Mouse (Mus musculus) C2C12 (cell line): ENCODE measurements around the gene Gm13279. TPM values are rescaled to one million over a fixed set of nuclear protein-coding genes. Genes with fewer than 3 reads are reported as not detected.
"Not testable (repeated sequence)": the region's sequence is repeated elsewhere in the genome, so short reads cannot be mapped to it uniquely, and the experiment has no call there.

Experiments
- H3K27me3 ChIP-seq: one replicate; pipeline ENCODE4 v1.6.1; 2011; ENCODE audit not compliant: control insufficient read depth, insufficient read depth, insufficient read length
- H3K36me3 ChIP-seq: one replicate; pipeline ENCODE4 v1.6.1; 2011; ENCODE audit not compliant: control insufficient read depth, insufficient read depth
- H3K4me3 ChIP-seq: one replicate; pipeline ENCODE4 v1.5.1; 2011; ENCODE audit warnings: mild to moderate bottlenecking, control low read depth; ENCODE audit not compliant: poor library complexity, insufficient read depth, severe bottlenecking
- H3K79me2 ChIP-seq: one replicate; pipeline ENCODE4 v1.6.1; 2011; ENCODE audit not compliant: control insufficient read depth, insufficient read depth
- H3K79me3 ChIP-seq: one replicate; pipeline ENCODE4 v1.6.1; 2011; ENCODE audit warnings: low read depth, control low read depth
- H3ac ChIP-seq: one replicate; pipeline ENCODE3; 2011; ENCODE audit warnings: low read depth; ENCODE audit not compliant: control insufficient read depth, insufficient read length
- polyA plus RNA-seq: library from polyadenylated mRNA; unstranded; fragments of >200 nt; fragmentation: generic; extraction: Trizol; gene quantifications from one replicate; pipeline ENCODE4 v1.2.1, GENCODE M21; 2012; ENCODE audit warnings: missing spikeins

The Gm13279 gene
- polyA plus RNA-seq, 1 experiment, result not detected

DNA sequence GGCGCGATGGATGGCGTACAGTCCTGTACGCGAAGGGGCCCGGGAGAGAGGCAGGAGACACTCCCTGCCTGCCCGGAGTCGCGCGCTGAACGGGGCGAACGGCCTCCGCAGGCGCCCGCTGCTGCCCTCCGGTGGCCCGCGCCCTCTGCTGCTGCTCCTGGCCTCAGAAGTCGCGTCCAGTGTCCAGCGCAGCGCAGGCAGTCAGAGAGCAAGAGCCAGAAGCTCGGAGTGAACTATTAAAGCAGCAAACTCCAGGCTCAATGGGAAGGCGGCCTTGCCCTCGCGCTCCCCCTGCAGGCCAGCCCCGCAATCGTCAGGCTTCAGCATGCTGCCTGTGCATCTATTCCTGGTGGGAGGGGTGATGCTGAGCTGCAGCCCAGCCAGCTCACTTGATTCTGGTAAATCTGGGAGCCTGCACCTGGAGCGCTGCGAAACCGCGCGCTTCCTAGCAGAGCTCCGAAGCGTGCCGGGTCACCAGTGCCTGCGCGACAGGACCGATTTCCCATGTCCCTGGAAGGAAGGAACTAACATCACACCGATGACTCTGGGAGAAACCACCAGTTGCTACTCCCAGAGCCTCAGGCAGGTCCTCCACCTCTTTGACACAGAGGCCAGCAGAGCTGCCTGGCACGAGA is 33.7 kb upstream of the Gm13279 start:
- H3K79me2 ChIP-seq, H3K79me3 ChIP-seq, H3K4me3 ChIP-seq, H3K27me3 ChIP-seq, H3ac ChIP-seq, H3K36me3 ChIP-seq: not testable (repeated sequence)

DNA sequence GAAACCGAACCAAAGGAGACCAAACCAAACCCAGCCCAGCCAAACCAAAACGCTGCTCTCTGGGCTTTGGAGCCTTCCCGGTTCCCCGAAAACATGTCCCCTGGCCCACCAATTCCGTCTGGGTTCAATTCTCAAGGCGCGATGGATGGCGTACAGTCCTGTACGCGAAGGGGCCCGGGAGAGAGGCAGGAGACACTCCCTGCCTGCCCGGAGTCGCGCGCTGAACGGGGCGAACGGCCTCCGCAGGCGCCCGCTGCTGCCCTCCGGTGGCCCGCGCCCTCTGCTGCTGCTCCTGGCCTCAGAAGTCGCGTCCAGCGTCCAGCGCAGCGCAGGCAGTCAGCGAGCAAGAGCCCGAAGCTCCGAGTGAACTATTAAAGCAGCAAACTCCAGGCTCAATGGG is 23.7 kb upstream of the Gm13279 start, which contains the start of gene Gm13290:
Gene Gm13290, plus strand, starts transcription at position 301 of the 400 bp plus-strand sequence.
- H3K79me3 ChIP-seq, H3K4me3 ChIP-seq, H3K27me3 ChIP-seq, H3ac ChIP-seq, H3K79me2 ChIP-seq, H3K36me3 ChIP-seq: not testable (repeated sequence)

DNA sequence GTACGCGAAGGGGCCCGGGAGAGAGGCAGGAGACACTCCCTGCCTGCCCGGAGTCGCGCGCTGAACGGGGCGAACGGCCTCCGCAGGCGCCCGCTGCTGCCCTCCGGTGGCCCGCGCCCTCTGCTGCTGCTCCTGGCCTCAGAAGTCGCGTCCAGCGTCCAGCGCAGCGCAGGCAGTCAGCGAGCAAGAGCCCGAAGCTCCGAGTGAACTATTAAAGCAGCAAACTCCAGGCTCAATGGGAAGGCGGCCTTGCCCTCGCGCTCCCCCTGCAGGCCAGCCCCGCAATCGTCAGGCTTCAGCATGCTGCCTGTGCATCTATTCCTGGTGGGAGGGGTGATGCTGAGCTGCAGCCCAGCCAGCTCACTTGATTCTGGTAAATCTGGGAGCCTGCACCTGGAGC is 20.6 kb upstream of the Gm13279 start, which contains the start of gene Gm13289:
Gene Gm13289, plus strand, starts transcription at position 301 of the 400 bp plus-strand sequence.
- not testable (repeated sequence) for H3K36me3 ChIP-seq, H3K79me3 ChIP-seq, H3K4me3 ChIP-seq, H3K79me2 ChIP-seq, H3K27me3 ChIP-seq, H3ac ChIP-seq

DNA sequence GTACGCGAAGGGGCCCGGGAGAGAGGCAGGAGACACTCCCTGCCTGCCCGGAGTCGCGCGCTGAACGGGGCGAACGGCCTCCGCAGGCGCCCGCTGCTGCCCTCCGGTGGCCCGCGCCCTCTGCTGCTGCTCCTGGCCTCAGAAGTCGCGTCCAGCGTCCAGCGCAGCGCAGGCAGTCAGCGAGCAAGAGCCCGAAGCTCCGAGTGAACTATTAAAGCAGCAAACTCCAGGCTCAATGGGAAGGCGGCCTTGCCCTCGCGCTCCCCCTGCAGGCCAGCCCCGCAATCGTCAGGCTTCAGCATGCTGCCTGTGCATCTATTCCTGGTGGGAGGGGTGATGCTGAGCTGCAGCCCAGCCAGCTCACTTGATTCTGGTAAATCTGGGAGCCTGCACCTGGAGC is 17.6 kb upstream of the Gm13279 start, which contains the start of gene Gm13272:
Gene Gm13272, plus strand, starts transcription at position 301 of the 400 bp plus-strand sequence.
- not testable (repeated sequence) for H3K36me3 ChIP-seq, H3K79me2 ChIP-seq, H3K4me3 ChIP-seq, H3K27me3 ChIP-seq, H3K79me3 ChIP-seq, H3ac ChIP-seq

DNA sequence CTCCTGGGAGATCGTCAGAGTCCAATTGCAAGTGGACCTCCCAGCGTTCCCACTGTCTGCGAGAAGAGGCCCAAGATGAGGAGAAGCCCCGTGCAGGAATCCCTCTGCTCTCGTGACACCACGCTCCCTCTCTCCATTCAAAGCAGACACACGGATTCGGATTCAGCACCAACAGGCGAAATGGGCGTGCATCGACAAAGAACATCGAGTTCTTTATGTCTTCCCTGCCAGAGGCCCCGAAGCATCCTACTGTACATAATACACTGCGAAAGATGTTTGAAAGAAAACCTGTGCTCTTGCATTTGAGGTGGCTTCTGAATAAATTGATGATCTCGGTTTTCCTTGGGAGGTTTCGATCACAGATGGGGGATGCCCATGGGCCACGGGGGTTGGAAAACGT is 16.9 kb upstream of the Gm13279 start:
- not testable (repeated sequence) for H3K79me3 ChIP-seq, H3ac ChIP-seq, H3K36me3 ChIP-seq, H3K4me3 ChIP-seq, H3K79me2 ChIP-seq, H3K27me3 ChIP-seq

- not testable (repeated sequence) for H3ac ChIP-seq, H3K79me2 ChIP-seq, H3K27me3 ChIP-seq, H3K79me3 ChIP-seq, H3K4me3 ChIP-seq, H3K36me3 ChIP-seq
Measured at GRCm38 (mm10) chr4:88781831-88782230, 15.4 kb upstream of the Gm13279 start, which contains the start of gene Ifnz. TSS of gene Ifnz (plus strand) at chr4:88782131.

GRCm38 (mm10) chr4:88782335-88782734 is 14.9 kb upstream of the Gm13279 start:
- not testable (repeated sequence) for H3ac ChIP-seq, H3K27me3 ChIP-seq, H3K79me3 ChIP-seq, H3K79me2 ChIP-seq, H3K36me3 ChIP-seq, H3K4me3 ChIP-seq

- H3K79me3 ChIP-seq, H3K27me3 ChIP-seq, H3K36me3 ChIP-seq, H3ac ChIP-seq, H3K79me2 ChIP-seq, H3K4me3 ChIP-seq: not testable (repeated sequence)
Measured at GRCm38 (mm10) chr4:88785409-88785808, 11.8 kb upstream of the Gm13279 start, which contains the start of gene Gm13276. TSS of gene Gm13276 (plus strand) at chr4:88785709.

DNA sequence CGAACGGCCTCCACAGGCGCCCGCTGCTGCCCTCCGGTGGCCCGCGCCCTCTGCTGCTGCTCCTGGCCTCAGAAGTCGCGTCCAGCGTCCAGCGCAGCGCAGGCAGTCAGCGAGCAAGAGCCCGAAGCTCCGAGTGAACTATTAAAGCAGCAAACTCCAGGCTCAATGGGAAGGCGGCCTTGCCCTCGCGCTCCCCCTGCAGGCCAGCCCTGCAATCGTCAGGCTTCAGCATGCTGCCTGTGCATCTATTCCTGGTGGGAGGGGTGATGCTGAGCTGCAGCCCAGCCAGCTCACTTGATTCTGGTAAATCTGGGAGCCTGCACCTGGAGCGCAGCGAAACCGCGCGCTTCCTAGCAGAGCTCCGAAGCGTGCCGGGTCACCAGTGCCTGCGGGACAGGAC is 8.8 kb upstream of the Gm13279 start, which contains the start of gene Gm13277:
Gene Gm13277, plus strand, starts transcription at position 231 of the 400 bp plus-strand sequence.
- not testable (repeated sequence) for H3K4me3 ChIP-seq, H3ac ChIP-seq, H3K79me2 ChIP-seq, H3K79me3 ChIP-seq, H3K36me3 ChIP-seq, H3K27me3 ChIP-seq

- H3K79me3 ChIP-seq, H3K27me3 ChIP-seq, H3ac ChIP-seq, H3K4me3 ChIP-seq, H3K36me3 ChIP-seq, H3K79me2 ChIP-seq: not testable (repeated sequence)
Measured at GRCm38 (mm10) chr4:88791250-88791649, 5.9 kb upstream of the Gm13279 start, which contains the start of gene Gm13278. TSS of gene Gm13278 (plus strand) at chr4:88791550.

GRCm38 (mm10) chr4:88793936-88794675 is 3.1 kb upstream of the Gm13279 start, which contains the start of gene Gm13275:
TSS of gene Gm13275 (plus strand) at chr4:88794487.
- H3K36me3 ChIP-seq, H3ac ChIP-seq, H3K79me2 ChIP-seq, H3K79me3 ChIP-seq, H3K4me3 ChIP-seq, H3K27me3 ChIP-seq: not testable (repeated sequence)
